Mouse (Mus musculus) spleen, adult 2 months (tissue): ENCODE measurements around the gene Sim2. TPM values are rescaled to one million over a fixed set of nuclear protein-coding genes. Genes with fewer than 3 reads are reported as not detected.

Source experiments
- DNase-seq, 2 experiments: peaks; one replicate each; pipeline versions ENCODE4 v3.0.0 to v3.0.0-alpha.2; 2012 to 2021; ENCODE audit warnings: low spot score in 2 of 2, low read depth in 1 of 2
- H3K27ac ChIP-seq: fragments of 200-500 bp; 2 replicates; pipeline ENCODE4 v1.5.1; 2012; ENCODE audit warnings: low read length, inconsistent platforms; ENCODE audit not compliant: insufficient read depth
- H3K27me3 ChIP-seq: fragments of 200-500 bp; 2 replicates; pipeline ENCODE4 v1.6.1; 2012; ENCODE audit warnings: mild to moderate bottlenecking, moderate library complexity, low read length, inconsistent platforms; ENCODE audit not compliant: control insufficient read depth, insufficient read depth
- H3K36me3 ChIP-seq: fragments of 200-500 bp; 2 replicates; pipeline ENCODE4 v1.6.1; 2012; ENCODE audit warnings: mild to moderate bottlenecking, low read length, inconsistent platforms; ENCODE audit not compliant: control insufficient read depth, insufficient read depth
- H3K4me1 ChIP-seq: fragments of 200-500 bp; 2 replicates; pipeline ENCODE4 v1.6.1; 2011; ENCODE audit warnings: inconsistent platforms; ENCODE audit not compliant: control insufficient read depth, insufficient read depth, insufficient read length
- H3K4me3 ChIP-seq: fragments of 200-500 bp; 2 replicates; pipeline ENCODE4 v1.5.1; 2011; ENCODE audit warnings: mild to moderate bottlenecking, inconsistent platforms; ENCODE audit not compliant: insufficient read depth, insufficient read length; ENCODE audit errors: extremely low read depth
- CTCF ChIP-seq: fragments of 200-500 bp; IDR thresholded peaks from 2 replicates; pipeline ENCODE4 v1.5.1; 2011; ENCODE audit warnings: mild to moderate bottlenecking, inconsistent platforms; ENCODE audit not compliant: insufficient read depth, insufficient read length, insufficient replicate concordance; ENCODE audit errors: extremely low read depth
- POLR2A ChIP-seq: fragments of 200-500 bp; IDR thresholded peaks from 2 replicates; pipeline ENCODE4 v1.6.1; 2011; ENCODE audit warnings: low read depth, low read length, inconsistent platforms
- WGBS: fragments of 180-500 bp; shearing (Covaris S2); methylation state at CpG from one replicate; pipeline ENCODE4 v1.1.7; 2018; 5-methylcytosine and 5-hydroxymethylcytosine counted together
- polyA plus RNA-seq: library from polyadenylated mRNA; depleted of rRNA; stranded (reverse); fragments of >200 nt; gene quantifications from 2 replicates; pipeline ENCODE4 v1.2.3, GENCODE M21; 2012

Sim2 gene
- polyA plus RNA-seq, 1 experiment, result not detected

DNA sequence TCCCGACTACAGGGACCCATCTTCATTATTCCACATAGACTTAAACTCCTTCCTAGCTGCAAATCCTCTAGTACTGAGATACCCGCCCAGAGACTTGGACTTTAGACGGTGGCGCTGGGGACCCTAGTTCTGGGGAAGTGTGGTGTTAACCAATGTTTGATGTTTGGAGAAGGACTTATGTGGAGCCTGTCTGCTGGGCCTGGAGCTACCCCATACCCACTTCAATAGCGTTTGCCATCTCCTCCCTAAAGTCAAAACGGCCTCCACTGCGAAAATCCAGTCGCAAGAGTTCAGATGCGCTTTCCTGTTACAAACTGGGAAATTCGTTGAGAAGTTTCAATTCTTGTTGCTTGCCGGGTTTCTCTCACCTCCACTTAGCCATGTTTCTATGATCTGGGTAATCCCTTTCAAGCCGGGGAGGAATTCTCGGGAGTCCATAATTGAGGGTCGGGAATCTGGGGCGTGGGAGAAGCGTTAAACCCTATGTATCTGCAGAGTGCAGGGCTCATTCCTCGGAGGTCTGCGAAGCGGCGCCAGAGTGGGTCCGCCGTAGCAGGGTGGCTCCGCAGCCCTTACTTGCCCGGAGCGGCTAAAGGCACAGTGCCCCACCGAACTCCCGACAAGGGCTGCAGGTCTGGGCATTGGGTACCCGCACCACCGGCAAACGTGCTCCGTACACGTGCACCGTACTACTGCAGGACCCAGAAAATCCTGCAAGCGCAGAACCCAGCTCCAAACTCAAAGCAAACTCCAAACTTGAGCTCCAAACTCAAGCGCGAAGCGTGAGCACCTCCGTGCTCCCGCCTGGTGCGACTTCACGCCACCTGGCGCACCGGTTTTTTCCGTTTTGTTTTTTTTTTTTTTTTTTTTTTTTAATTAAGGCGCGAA, 1.5 kb upstream of the Sim2 start:
- H3K4me3 ChIP-seq, result no peak overlapping the region
- H3K4me1 ChIP-seq, result peaks cover 19% of the 10 kb centered on the region
- no peak overlapping the region for H3K27ac ChIP-seq
- peaks cover 74% of the 10 kb centered on the region for H3K27me3 ChIP-seq
- 6% methylated on average over 46 of the region's 46 CpGs for WGBS
- DNase-seq, result no peak
- no peaks in the 10 kb centered on the region for H3K36me3 ChIP-seq
- TF ChIP-seq POLR2A (no peak), CTCF (no peak)

DNA sequence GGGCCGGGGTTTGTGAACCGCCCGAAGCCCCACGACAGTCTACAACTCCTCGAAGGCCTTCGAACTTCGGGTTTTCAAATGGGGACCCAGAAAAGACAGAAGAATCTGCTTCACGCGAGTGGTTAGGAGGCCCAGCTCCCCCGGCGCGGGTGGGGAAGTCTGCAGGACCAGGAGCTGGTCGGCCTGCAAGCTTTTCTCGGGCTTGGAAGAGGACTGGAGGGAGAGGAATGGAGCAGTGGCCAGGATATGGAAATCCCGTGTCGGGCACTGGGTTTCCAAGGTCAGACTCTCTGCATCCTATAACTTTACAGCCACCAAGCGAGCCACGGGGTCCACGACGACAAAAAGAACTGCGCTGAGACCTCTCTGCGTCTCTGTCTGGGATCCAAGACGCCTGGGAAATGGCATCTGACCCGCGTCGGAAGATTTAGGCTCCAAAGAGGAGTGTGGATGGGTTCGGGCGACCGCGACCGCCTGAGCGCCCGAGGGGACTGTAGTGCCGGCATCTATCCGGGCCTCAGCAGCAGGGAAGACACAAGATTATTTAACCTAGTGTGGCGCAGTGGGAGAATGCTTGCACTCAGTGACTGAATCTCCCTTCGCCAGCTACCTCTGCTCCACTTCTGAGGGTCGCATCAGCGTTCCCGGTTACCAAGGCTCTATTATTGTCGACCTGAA, 744 bp upstream of the Sim2 start:
- no peak for DNase-seq
- 4% methylated on average over 41 of the region's 41 CpGs for WGBS
- Histone ChIP-seq H3K4me1 (peaks cover 19% of the 10 kb centered on the region), H3K4me3 (no peak overlapping the region), H3K36me3 (no peaks in the 10 kb centered on the region), H3K27me3 (peaks cover 68% of the 10 kb centered on the region), H3K27ac (no peak overlapping the region)
- TF ChIP-seq CTCF (no peak), POLR2A (no peak)

DNA sequence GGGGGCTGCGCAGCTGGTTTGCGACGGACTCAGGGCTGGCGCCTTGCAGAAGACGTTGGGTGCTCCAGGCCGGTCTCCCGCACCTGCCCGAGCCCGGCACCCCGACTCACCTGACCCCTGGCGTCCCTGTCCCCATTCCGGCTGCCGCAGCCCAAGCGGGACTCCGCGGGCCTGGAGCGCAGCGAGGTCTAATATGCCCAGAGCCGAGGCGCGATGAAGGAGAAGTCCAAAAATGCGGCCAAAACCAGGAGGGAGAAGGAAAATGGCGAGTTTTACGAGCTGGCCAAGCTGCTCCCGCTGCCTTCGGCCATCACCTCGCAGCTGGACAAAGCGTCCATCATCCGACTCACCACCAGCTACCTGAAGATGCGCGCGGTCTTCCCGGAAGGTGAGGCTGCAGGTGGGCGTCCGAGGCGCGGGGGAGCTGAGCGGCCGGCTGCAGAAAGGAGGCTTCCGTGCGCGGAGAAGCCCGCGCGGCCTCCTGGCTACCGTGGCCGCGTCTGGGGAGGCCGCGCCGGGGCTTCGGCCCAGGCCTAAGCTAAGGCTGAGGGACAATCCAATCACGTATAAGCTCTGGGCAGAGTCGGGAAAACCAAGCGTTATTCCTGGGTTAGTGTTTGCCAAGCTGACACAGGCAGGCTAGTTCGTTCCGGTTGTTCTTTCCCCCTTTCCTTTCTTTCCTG, 1.0 kb downstream of the Sim2 start:
- TF ChIP-seq CTCF (no peak), POLR2A (no peak)
- Histone ChIP-seq H3K4me1 (peaks cover 19% of the 10 kb centered on the region), H3K4me3 (peak overlapping the region; percentile 26; the same call in 1 of the 2 replicates), H3K27ac (no peak overlapping the region), H3K36me3 (no peaks in the 10 kb centered on the region), H3K27me3 (peaks cover 60% of the 10 kb centered on the region)
- 3% methylated on average over 57 of the region's 57 CpGs for WGBS
- DNase-seq, result no peak

DNA sequence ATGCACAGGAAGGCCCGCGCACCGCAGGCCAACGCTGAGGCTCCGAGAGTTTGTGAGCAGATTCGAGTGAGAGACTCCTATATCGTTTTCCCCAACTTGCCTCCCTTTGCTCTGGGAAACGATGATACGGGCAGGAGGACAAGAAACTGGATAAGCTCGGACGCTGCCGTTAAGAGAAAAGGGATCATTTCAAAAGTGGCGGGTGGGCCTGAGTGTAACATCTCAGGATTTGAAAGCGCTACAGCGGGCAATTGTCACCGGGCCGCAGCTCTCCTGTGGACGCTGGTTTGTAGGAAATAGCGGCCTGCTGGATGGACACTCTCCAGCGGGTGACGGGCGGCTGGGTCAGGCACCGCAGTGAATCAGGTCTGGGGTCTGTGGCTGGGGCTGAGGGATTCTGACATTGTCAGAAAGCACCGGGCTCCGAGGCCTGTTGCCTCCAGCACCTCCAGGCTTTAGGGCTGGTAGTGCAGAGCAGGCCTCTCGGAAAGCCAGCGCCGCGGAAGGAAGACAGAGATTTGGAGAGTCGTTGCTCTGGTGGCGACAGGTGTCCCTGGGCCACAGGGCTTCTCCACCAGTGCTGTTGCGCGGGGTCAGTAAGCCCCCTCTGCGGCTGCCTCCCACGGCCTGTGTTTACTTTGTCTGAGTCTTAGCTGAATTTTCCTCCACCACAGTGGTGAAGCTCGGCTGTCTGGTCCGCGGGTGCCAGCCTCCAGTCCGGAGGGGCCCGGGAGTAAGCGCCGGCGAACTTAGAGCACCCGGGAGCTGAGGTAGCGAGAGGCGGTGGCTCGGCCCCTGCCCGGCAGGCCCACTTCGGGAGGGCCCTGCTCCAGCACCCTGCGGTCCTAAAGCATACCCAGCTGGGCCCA, 2.2 kb downstream of the Sim2 start:
- Histone ChIP-seq H3K27ac (no peak overlapping the region), H3K36me3 (no peaks in the 10 kb centered on the region), H3K4me3 (no peak overlapping the region), H3K4me1 (peaks cover 19% of the 10 kb centered on the region), H3K27me3 (peaks cover 63% of the 10 kb centered on the region)
- TF ChIP-seq POLR2A (no peak), CTCF (no peak)
- 6% methylated on average over 49 of the region's 50 CpGs for WGBS
- no peak for DNase-seq

DNA sequence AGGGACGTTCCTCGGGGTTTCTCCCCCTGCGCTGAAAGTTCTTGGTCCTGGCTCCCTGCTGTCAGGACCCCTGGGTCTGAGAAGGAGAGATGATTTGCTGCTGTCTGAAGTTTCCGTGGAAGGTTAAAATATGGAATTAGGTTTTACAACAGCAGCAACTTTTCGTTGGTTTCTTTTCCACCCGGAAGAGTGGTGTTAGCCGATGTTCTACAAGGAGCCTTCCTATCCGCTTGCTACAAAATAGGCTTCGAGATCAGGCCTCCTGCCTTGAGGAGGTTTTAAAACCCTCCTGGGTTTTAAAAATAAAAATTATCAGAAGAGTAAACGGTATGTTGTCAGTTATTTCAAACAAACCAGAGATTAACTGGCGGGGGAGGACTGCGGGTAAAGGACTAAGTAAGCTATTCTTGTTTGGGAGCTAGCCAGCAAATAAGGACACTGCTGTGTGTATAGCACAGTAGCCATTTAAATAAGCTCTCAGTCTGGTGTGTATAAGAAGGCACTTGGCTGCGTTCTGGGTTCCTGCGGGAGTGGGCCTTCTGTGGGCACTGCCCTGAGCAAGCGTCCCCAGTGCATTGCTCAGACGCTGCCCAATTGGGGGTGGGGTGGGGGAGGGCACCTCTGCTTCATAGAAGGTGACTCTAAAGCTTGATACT, 3.0 kb downstream of the Sim2 start:
- no peak overlapping the region for H3K4me3 ChIP-seq
- DNase-seq, result no peak
- WGBS, result 21% methylated on average over 16 of the region's 16 CpGs
- no peak overlapping the region for H3K27ac ChIP-seq
- H3K4me1 ChIP-seq, result peaks cover 19% of the 10 kb centered on the region
- H3K36me3 ChIP-seq, result no peaks in the 10 kb centered on the region
- H3K27me3 ChIP-seq, result peaks cover 65% of the 10 kb centered on the region
- TF ChIP-seq POLR2A (no peak), CTCF (no peak)

DNA sequence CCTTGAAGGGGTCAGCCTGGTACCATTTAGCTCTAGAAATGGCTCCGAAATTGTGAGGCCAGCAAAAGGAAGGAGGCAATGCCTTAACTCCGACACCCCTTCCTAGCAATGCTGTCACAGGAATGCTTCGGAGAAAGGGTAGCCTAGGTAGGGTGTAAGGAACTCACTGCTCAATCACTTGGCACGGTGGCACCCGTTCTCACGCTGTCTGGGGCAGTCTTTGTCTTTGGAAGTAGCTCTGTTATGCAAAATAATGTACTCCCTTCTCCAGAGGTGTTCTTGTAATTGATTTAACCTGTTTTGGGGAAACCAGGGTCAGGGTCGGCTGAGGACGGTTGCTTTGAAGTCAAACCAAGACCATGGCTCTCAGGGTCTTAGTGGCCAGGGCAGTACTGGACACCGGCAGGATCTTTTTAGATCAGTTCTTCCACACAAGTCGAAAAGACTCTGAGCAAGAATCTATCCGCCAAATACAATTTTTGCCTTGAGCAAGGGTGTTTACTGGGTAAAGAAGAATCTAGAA, 3.6 kb downstream of the Sim2 start:
- no peak overlapping the region for H3K4me3 ChIP-seq
- no peak overlapping the region for H3K27ac ChIP-seq
- H3K36me3 ChIP-seq, result no peaks in the 10 kb centered on the region
- WGBS, result 17% methylated on average over 11 of the region's 11 CpGs
- no peak for DNase-seq
- H3K27me3 ChIP-seq, result peaks cover 61% of the 10 kb centered on the region
- H3K4me1 ChIP-seq, result peaks cover 19% of the 10 kb centered on the region
- TF ChIP-seq CTCF (no peak), POLR2A (no peak)
